Mouse (Mus musculus) midbrain, postnatal 0 days (tissue): ENCODE measurements around the gene Ahcyl1. TPM values are rescaled to one million over a fixed set of nuclear protein-coding genes. Genes with fewer than 3 reads are reported as not detected.

Experiments used
- ATAC-seq: fragments of 200-750 bp; cut with Nextera tagmentation; 2 replicates; pipeline ENCODE4 v1.8.0; 2017; ENCODE audit warnings: moderate number of reproducible peaks, mild to moderate bottlenecking, moderate TSS enrichment, moderate library complexity; ENCODE audit not compliant: low FRiP score
- DNase-seq: peaks from one replicate; pipeline ENCODE4 v3.0.0-alpha.2; 2015; ENCODE audit warnings: low spot score
- H3K27ac ChIP-seq: fragments of 300-500 bp; sonication (generic); 2 replicates; pipeline ENCODE4 v1.5.1; 2014; ENCODE audit warnings: low read depth, mild to moderate bottlenecking, low read length, mixed read lengths
- H3K27me3 ChIP-seq: fragments of 300-500 bp; sonication (generic); 2 replicates; pipeline ENCODE4 v1.6.1; 2014; ENCODE audit warnings: low read length, control low read depth, mixed read lengths; ENCODE audit not compliant: insufficient read depth
- H3K36me3 ChIP-seq: fragments of 300-500 bp; sonication (generic); 2 replicates; pipeline ENCODE4 v1.6.1; 2014; ENCODE audit warnings: low read length, control low read depth, mixed read lengths; ENCODE audit not compliant: insufficient read depth
- H3K4me1 ChIP-seq: fragments of 300-500 bp; sonication (generic); 2 replicates; pipeline ENCODE4 v1.6.1; 2014; ENCODE audit warnings: mild to moderate bottlenecking, control low read depth, antibody characterized with exemption, low read length, mixed read lengths; ENCODE audit not compliant: insufficient read depth
- H3K4me2 ChIP-seq: fragments of 300-500 bp; sonication (generic); 2 replicates; pipeline ENCODE4 v1.6.1; 2014; ENCODE audit warnings: low read depth, mild to moderate bottlenecking, low read length, mixed read lengths; ENCODE audit not compliant: poor library complexity, severe bottlenecking
- H3K4me3 ChIP-seq: fragments of 300-500 bp; sonication (generic); 2 replicates; pipeline ENCODE4 v1.5.1; 2014; ENCODE audit warnings: low read depth, mild to moderate bottlenecking, low read length, moderate library complexity
- H3K9ac ChIP-seq: fragments of 300-500 bp; sonication (generic); replicated peaks from 2 replicates; pipeline ENCODE4 v1.6.1; 2014; ENCODE audit warnings: mild to moderate bottlenecking, low read length, moderate library complexity, mixed read lengths; ENCODE audit not compliant: poor library complexity, severe bottlenecking
- H3K9me3 ChIP-seq: fragments of 300-500 bp; sonication (generic); 2 replicates; pipeline ENCODE4 v1.6.1; 2016; ENCODE audit warnings: low read length, control low read depth
- CTCF ChIP-seq: IDR thresholded peaks from 2 replicates; pipeline ENCODE4 v1.5.1; 2016; ENCODE audit warnings: antibody characterized with exemption, mild to moderate bottlenecking
- WGBS: fragments of 180-500 bp; shearing (Covaris S2); extraction: QIAGEN DNeasy Blood & Tissue Kit; methylation state at CpG from one replicate; pipeline ENCODE4 v1.1.7; 2014; 5-methylcytosine and 5-hydroxymethylcytosine counted together
- polyA plus RNA-seq: library from polyadenylated mRNA; unstranded; fragments of >200 nt; fragmentation: Nextera tagmentation; extraction: Ambion mirVana; gene quantifications from 2 replicates; pipeline ENCODE4 v1.2.1, GENCODE M21; 2015
- total RNA-seq: library from RNA; depleted of rRNA; stranded (reverse); fragments of >200 nt; gene quantifications from 2 replicates; pipeline ENCODE4 v1.2.3, GENCODE M21; 2014

Gene Ahcyl1
- total and polyA plus RNA-seq, 2 experiments from 2014 or later: 65.9 to 111 TPM

- TF ChIP-seq CTCF: no peak
- Histone ChIP-seq H3K4me1 (no peaks in the 10 kb centered on the region), H3K27ac (no peak overlapping the region), H3K36me3 (no peaks in the 10 kb centered on the region), H3K4me2 (no peak overlapping the region), H3K27me3 (no peaks in the 10 kb centered on the region), H3K9ac (no peak overlapping the region), H3K9me3 (no peaks in the 10 kb centered on the region), H3K4me3 (no peak overlapping the region)
- DNase-seq (no peak), ATAC-seq (no peak)
- WGBS: 77% methylated on average over 5 of the region's 5 CpGs
These were observed 58.7 kb downstream of the Ahcyl1 start for GRCm38 (mm10) chr3:107637606-107638172.

GRCm38 (mm10) chr3:107636236-107636635, 60.1 kb downstream of the Ahcyl1 start:
- H3K4me3 ChIP-seq: no peak overlapping the region
- DNase-seq (no peak), ATAC-seq (no peak)
- no peak for TF ChIP-seq CTCF
- no peak overlapping the region for H3K9ac ChIP-seq
- no peak overlapping the region for H3K4me2 ChIP-seq
- no peaks in the 10 kb centered on the region for H3K36me3 ChIP-seq
- H3K9me3 ChIP-seq: no peaks in the 10 kb centered on the region
- no peak overlapping the region for H3K27ac ChIP-seq
- H3K4me1 ChIP-seq: no peaks in the 10 kb centered on the region
- no peaks in the 10 kb centered on the region for H3K27me3 ChIP-seq
- WGBS: 86% methylated on average over 3 of the region's 3 CpGs

- DNase-seq: no peak
- Histone ChIP-seq H3K36me3 (no peaks in the 10 kb centered on the region), H3K4me1 (no peaks in the 10 kb centered on the region), H3K27me3 (no peaks in the 10 kb centered on the region), H3K27ac (no peak overlapping the region), H3K4me3 (no peak overlapping the region), H3K9me3 (no peaks in the 10 kb centered on the region), H3K4me2 (no peak overlapping the region), H3K9ac (no peak overlapping the region)
- TF ChIP-seq CTCF: no peak
- no peak for ATAC-seq
- 45% methylated on average over 8 of the region's 8 CpGs for WGBS
These were observed 60.5 kb downstream of the Ahcyl1 start for GRCm38 (mm10) chr3:107635836-107636235.

- Histone ChIP-seq H3K36me3 (0 out of 2 replicates have a peak, but pooled peaks cover under 1% of the 10 kb centered on the region), H3K4me1 (peaks cover 7% of the 10 kb centered on the region), H3K4me2 (no peak overlapping the region), H3K9ac (no peak overlapping the region), H3K27ac (no peak overlapping the region), H3K9me3 (no peaks in the 10 kb centered on the region), H3K4me3 (no peak overlapping the region), H3K27me3 (no peaks in the 10 kb centered on the region)
- ATAC-seq (no peak), DNase-seq (no peak)
- 95% methylated on average over 9 of the region's 9 CpGs for WGBS
- TF ChIP-seq CTCF: no peak
These were observed 62.5 kb downstream of the Ahcyl1 start for GRCm38 (mm10) chr3:107633906-107634305.

GRCm38 (mm10) chr3:107632786-107633185, 63.6 kb downstream of the Ahcyl1 start:
- Histone ChIP-seq H3K4me3 (no peak overlapping the region), H3K4me1 (peaks cover 7% of the 10 kb centered on the region), H3K4me2 (no peak overlapping the region), H3K27ac (no peak overlapping the region), H3K9ac (no peak overlapping the region), H3K27me3 (no peaks in the 10 kb centered on the region), H3K36me3 (peaks cover 6% of the 10 kb centered on the region; the same call in 1 of the 2 replicates), H3K9me3 (no peaks in the 10 kb centered on the region)
- WGBS: 94% methylated on average over 4 of the region's 4 CpGs
- TF ChIP-seq CTCF: no peak
- no peak for DNase-seq
- ATAC-seq: no peak

- Histone ChIP-seq H3K9ac (peak within 1 kb of the TSS; percentile 91), H3K27me3 (no peaks in the 10 kb centered on the region), H3K4me2 (peak within 1 kb of the TSS; percentile 73), H3K9me3 (no peaks in the 10 kb centered on the region), H3K36me3 (peaks cover 18% of the 10 kb centered on the region), H3K4me1 (peaks cover 7% of the 10 kb centered on the region), H3K27ac (peak within 1 kb of the TSS; percentile 98), H3K4me3 (peak within 1 kb of the TSS; percentile 86)
- peak; percentile 96 for ATAC-seq
- under 1% methylated on average over 35 of the region's 35 CpGs for WGBS
- peak; percentile 98 for DNase-seq
- TF ChIP-seq CTCF: no peak
These were observed 64.8 kb downstream of the Ahcyl1 start, which contains the start of gene Strip1 for GRCm38 (mm10) chr3:107631523-107631958. Strip1 (minus strand) TSS chr3:107631694.
